Mouse (Mus musculus): ENCODE measurements around the gene B4gat1. TPM values are rescaled to one million over a fixed set of nuclear protein-coding genes. Genes with fewer than 3 reads are reported as not detected.

B4gat1 gene
- polyA plus RNA-seq, 1 experiment: 38.0 TPM

- under 1% methylated on average over 58 of the region's 58 CpGs for WGBS
- peaks cover 5% of the 10 kb centered on the region for H3K4me1 ChIP-seq (ENCODE audit: control insufficient read depth, insufficient read depth, low read length)
- DNase-seq: peak; percentile 92
- TF ChIP-seq POLR2A (IDR thresholded peaks at IDR 0.05; ENCODE audit: borderline replicate concordance, extremely low read depth, low read depth, low read length) (peak; percentile 95), CTCF (IDR thresholded peaks at IDR 0.05; ENCODE audit: insufficient read depth, low read length) (peak; percentile 55)
- H3K4me3 ChIP-seq (replicated peaks; ENCODE audit: extremely low read depth, low read depth, low read length): peak within 1 kb of the TSS; percentile 99
Observed at GRCm38 (mm10) chr19:5087884-5088728, 49.5 kb downstream of the B4gat1 start, which contains the start of gene Yif1a. Gene Yif1a, plus strand, starts transcription at chr19:5088538.

- TF ChIP-seq POLR2A (IDR thresholded peaks at IDR 0.05; ENCODE audit: borderline replicate concordance, extremely low read depth, low read depth, low read length) (no peak), CTCF (IDR thresholded peaks at IDR 0.05; ENCODE audit: insufficient read depth, low read length) (no peak)
- H3K4me3 ChIP-seq (replicated peaks; ENCODE audit: extremely low read depth, low read depth, low read length): no peak overlapping the region
- no peak for DNase-seq
- H3K4me1 ChIP-seq (ENCODE audit: control insufficient read depth, insufficient read depth, low read length): peaks cover 6% of the 10 kb centered on the region
- 90% methylated on average over 4 of the region's 4 CpGs for WGBS
Observed at GRCm38 (mm10) chr19:5089324-5089723, 50.7 kb downstream of the B4gat1 start.

Other genes with a start within 250 kb of the B4gat1 start
- gene Rbm4, start 244.9 kb upstream of the B4gat1 start, polyA plus RNA-seq (2012; rRNA removed): 28.6 and 36.1 TPM in 2 replicates
- gene Gm21992, start 227.2 kb upstream of the B4gat1 start, polyA plus RNA-seq (2012; rRNA removed): 7.6 and 13.5 TPM in 2 replicates
- gene Rbm14, start 227.2 kb upstream of the B4gat1 start, polyA plus RNA-seq (2012; rRNA removed): 42.4 and 52.1 TPM in 2 replicates
- gene Ccs, start 199.5 kb upstream of the B4gat1 start, polyA plus RNA-seq (2012; rRNA removed): 32.5 and 44.7 TPM in 2 replicates
- 0.33 and 0.46 TPM in 2 replicates for gene Ccdc87, start 199.5 kb upstream of the B4gat1 start, polyA plus RNA-seq (2012; rRNA removed)
- 48.7 and 76.1 TPM in 2 replicates for gene Ctsf, start 183.7 kb upstream of the B4gat1 start, polyA plus RNA-seq (2012; rRNA removed)
- 0.44 and 22.2 TPM in 2 replicates for gene Actn3, start 160.9 kb upstream of the B4gat1 start, polyA plus RNA-seq (2012; rRNA removed)
- 22.3 and 23.6 TPM in 2 replicates for gene Zdhhc24, start 160.2 kb upstream of the B4gat1 start, polyA plus RNA-seq (2012; rRNA removed)
- gene Bbs1, start 132.2 kb upstream of the B4gat1 start, polyA plus RNA-seq (2012; rRNA removed): 7.5 and 9.0 TPM in 2 replicates
- gene Dpp3, start 110.5 kb upstream of the B4gat1 start, polyA plus RNA-seq (2012; rRNA removed): 70.3 and 89.2 TPM in 2 replicates
- 5.5 and 5.8 TPM in 2 replicates for gene Peli3, start 95.7 kb upstream of the B4gat1 start, polyA plus RNA-seq (2012; rRNA removed)
- gene Mrpl11, start 76.7 kb upstream of the B4gat1 start, polyA plus RNA-seq (2012; rRNA removed): 19.5 and 20.5 TPM in 2 replicates
- gene Npas4, start 48.5 kb upstream of the B4gat1 start, polyA plus RNA-seq (2012; rRNA removed): 0.54 and 0.93 TPM in 2 replicates
- 4.3 and 5.9 TPM in 2 replicates for gene Slc29a2, start 15.0 kb upstream of the B4gat1 start, polyA plus RNA-seq (2012; rRNA removed)
- gene AC124502.3, start 65 bp downstream of the B4gat1 start, polyA plus RNA-seq (2012; rRNA removed): 0.58 and 0.78 TPM in 2 replicates
- 36.3 and 40.4 TPM in 2 replicates for gene Brms1, start 2.5 kb downstream of the B4gat1 start, polyA plus RNA-seq (2012; rRNA removed)
- gene Rin1, start 11.7 kb downstream of the B4gat1 start, polyA plus RNA-seq (2012; rRNA removed): 10.2 and 10.4 TPM in 2 replicates
- gene Cd248, start 29.3 kb downstream of the B4gat1 start, polyA plus RNA-seq (2012; rRNA removed): 20.9 and 22.6 TPM in 2 replicates
- gene Tmem151a, start 46.7 kb downstream of the B4gat1 start, polyA plus RNA-seq (2012; rRNA removed): 10.7 and 11.8 TPM in 2 replicates
- 154 and 165 TPM in 2 replicates for gene Yif1a, start 49.7 kb downstream of the B4gat1 start, polyA plus RNA-seq (2012; rRNA removed)
- gene Cnih2, start 59.7 kb downstream of the B4gat1 start, polyA plus RNA-seq (2012; rRNA removed): 1.2 and 1.3 TPM in 2 replicates
- gene Rab1b, start 68.2 kb downstream of the B4gat1 start, polyA plus RNA-seq (2012; rRNA removed): 213 and 232 TPM in 2 replicates
- gene Klc2, start 79.7 kb downstream of the B4gat1 start, polyA plus RNA-seq (2012; rRNA removed): 35.5 and 47.3 TPM in 2 replicates
- gene Pacs1, start 234.3 kb downstream of the B4gat1 start, polyA plus RNA-seq (2012; rRNA removed): 37.2 and 40.6 TPM in 2 replicates

All from lung, adult 2 months (tissue).